Mouse (Mus musculus) MEL (cell line): ENCODE data around the gene Slc10a6. TPM values are rescaled to one million over a fixed set of nuclear protein-coding genes. Genes with fewer than 3 reads are reported as not detected.

ENCODE experiments used
- DNase-seq: peaks from one replicate; pipeline ENCODE4 v3.0.0; 2011; ENCODE audit warnings: low read depth, low spot score
- H3K27ac ChIP-seq: 2 replicates; pipeline ENCODE4 v1.5.1; 2012; ENCODE audit warnings: low read depth, mild to moderate bottlenecking, control low read depth, low read length, moderate library complexity; ENCODE audit not compliant: control insufficient read depth
- H3K27me3 ChIP-seq, 2 experiments: fragments of 150-350 bp in 1 of 2; sonication (generic) in 1 of 2; 2 replicates each; pipeline ENCODE4 v1.6.1; 2012; ENCODE audit warnings: low read length in 2 of 2, mild to moderate bottlenecking in 2 of 2, improper control_type of control experiment in 1 of 2, moderate library complexity in 1 of 2; ENCODE audit not compliant: insufficient read depth in 2 of 2, control insufficient read depth in 1 of 2
- H3K36me3 ChIP-seq, 2 experiments: 2 replicates each; pipeline ENCODE4 v1.6.1; 2012 to 2014; ENCODE audit warnings: low read length in 2 of 2, improper control_type of control experiment in 1 of 2, inconsistent platforms in 1 of 2, mild to moderate bottlenecking in 1 of 2; ENCODE audit not compliant: insufficient read depth in 2 of 2, control insufficient read depth in 1 of 2
- H3K4me1 ChIP-seq, 2 experiments: fragments of 150-350 bp in 1 of 2; sonication (generic) in 1 of 2; 2 replicates each; pipeline ENCODE4 v1.6.1; 2012; ENCODE audit warnings: low read length in 2 of 2, improper control_type of control experiment in 1 of 2, mild to moderate bottlenecking in 1 of 2; ENCODE audit not compliant: insufficient read depth in 2 of 2, control insufficient read depth in 1 of 2
- H3K4me3 ChIP-seq, 2 experiments: fragments of 150-350 bp in 1 of 2; sonication (generic) in 1 of 2; 2 replicates each; pipeline ENCODE4 v1.5.1; 2012; ENCODE audit warnings: low read depth in 2 of 2, low read length in 2 of 2, mild to moderate bottlenecking in 2 of 2, moderate library complexity in 2 of 2, control low read depth in 1 of 2, improper control_type of control experiment in 1 of 2; ENCODE audit not compliant: control insufficient read depth in 1 of 2, insufficient read depth in 1 of 2
- H3K79me2 ChIP-seq: 2 replicates; pipeline ENCODE4 v1.6.1; 2012; ENCODE audit warnings: mild to moderate bottlenecking, low read length, moderate library complexity; ENCODE audit not compliant: control insufficient read depth, poor library complexity, insufficient read depth
- H3K9ac ChIP-seq: 2 replicates; pipeline ENCODE4 v1.6.1; 2012; ENCODE audit warnings: low read depth, mild to moderate bottlenecking, control low read depth, low read length, moderate library complexity; ENCODE audit not compliant: control insufficient read depth, poor library complexity, severe bottlenecking
- H3K9me3 ChIP-seq: fragments of 150-350 bp; sonication (generic); replicated peaks from 2 replicates; pipeline ENCODE4 v1.6.1; 2012; ENCODE audit warnings: mild to moderate bottlenecking, low read length, improper control_type of control experiment, moderate library complexity; ENCODE audit not compliant: insufficient read depth
- BHLHE40 ChIP-seq: IDR thresholded peaks from 2 replicates; pipeline ENCODE4 v1.6.1; 2012; ENCODE audit warnings: low read depth, mild to moderate bottlenecking, inconsistent platforms, low read length, improper control_type of control experiment, borderline replicate concordance
- CHD1 ChIP-seq: IDR thresholded peaks from 2 replicates; pipeline ENCODE4 v1.6.1; 2012; ENCODE audit warnings: low read depth, mild to moderate bottlenecking, inconsistent platforms, low read length, improper control_type of control experiment
- CHD2 ChIP-seq: IDR thresholded peaks from 2 replicates; pipeline ENCODE4 v1.6.1; 2011; ENCODE audit warnings: low read length, improper control_type of control experiment
- CTCF ChIP-seq, 3 experiments: IDR thresholded peaks in 2 of 3; conservative IDR thresholded peaks in 1 of 3; 2 replicates each; pipeline ENCODE4 v1.5.1; 2011 to 2012; ENCODE audit warnings: low read length in 3 of 3, low read depth in 2 of 3, mild to moderate bottlenecking in 2 of 3, improper control_type of control experiment in 1 of 3, inconsistent platforms in 1 of 3, mixed read lengths in 1 of 3, moderate library complexity in 1 of 3; ENCODE audit not compliant: control insufficient read depth in 1 of 3, insufficient read depth in 1 of 3, poor library complexity in 1 of 3, severe bottlenecking in 1 of 3
- E2F4 ChIP-seq: IDR thresholded peaks from 2 replicates; pipeline ENCODE4 v1.6.1; 2011; ENCODE audit warnings: low read depth, low read length, improper control_type of control experiment, borderline replicate concordance
- ELF1 ChIP-seq: IDR thresholded peaks from 2 replicates; pipeline ENCODE4 v1.6.1; 2014; ENCODE audit warnings: low read depth, mild to moderate bottlenecking, inconsistent platforms, low read length, improper control_type of control experiment, moderate library complexity
- GATA1 ChIP-seq: IDR thresholded peaks from 2 replicates; pipeline ENCODE4 v1.6.1; 2011; ENCODE audit warnings: low read depth, low read length, improper control_type of control experiment
- HCFC1 ChIP-seq: IDR thresholded peaks from 2 replicates; pipeline ENCODE4 v1.6.1; 2012; ENCODE audit warnings: low read depth, mild to moderate bottlenecking, inconsistent platforms, low read length, improper control_type of control experiment, moderate library complexity
- JUND ChIP-seq: IDR thresholded peaks from 2 replicates; pipeline ENCODE4 v1.6.1; 2011; ENCODE audit warnings: low read depth, mild to moderate bottlenecking, improper control_type of control experiment, low read length
- MAZ ChIP-seq: IDR thresholded peaks from 2 replicates; pipeline ENCODE4 v1.6.1; 2012; ENCODE audit warnings: low read depth, mild to moderate bottlenecking, inconsistent platforms, low read length, improper control_type of control experiment
- MXI1 ChIP-seq: IDR thresholded peaks from 2 replicates; pipeline ENCODE4 v1.6.1; 2011; ENCODE audit warnings: mild to moderate bottlenecking, low read depth, low read length, improper control_type of control experiment
- NELFE ChIP-seq: IDR thresholded peaks from 2 replicates; pipeline ENCODE4 v1.6.1; 2011; ENCODE audit warnings: low read depth, low read length, improper control_type of control experiment
- POLR2A ChIP-seq, 2 experiments: IDR thresholded peaks; 2 replicates each; pipeline ENCODE4 v1.6.1; 2011 to 2012; ENCODE audit warnings: low read length in 2 of 2, mild to moderate bottlenecking in 2 of 2, control low read depth in 1 of 2, improper control_type of control experiment in 1 of 2, low read depth in 1 of 2, moderate library complexity in 1 of 2; ENCODE audit not compliant: control insufficient read depth in 1 of 2, insufficient read depth in 1 of 2, poor library complexity in 1 of 2
- RAD21 ChIP-seq: IDR thresholded peaks from 2 replicates; pipeline ENCODE4 v1.6.1; 2011; ENCODE audit warnings: mild to moderate bottlenecking, low read depth, low read length, improper control_type of control experiment
- RCOR1 ChIP-seq: IDR thresholded peaks from 2 replicates; pipeline ENCODE4 v1.6.1; 2012; ENCODE audit warnings: low read depth, mild to moderate bottlenecking, inconsistent platforms, low read length, improper control_type of control experiment
- SIN3A ChIP-seq: IDR thresholded peaks from 2 replicates; pipeline ENCODE4 v1.6.1; 2012; ENCODE audit warnings: low read length, improper control_type of control experiment, inconsistent platforms
- SMC3 ChIP-seq: IDR thresholded peaks from 2 replicates; pipeline ENCODE4 v1.6.1; 2011; ENCODE audit warnings: low read depth, low read length, improper control_type of control experiment
- TAL1 ChIP-seq: IDR thresholded peaks from 2 replicates; pipeline ENCODE4 v1.6.1; 2012; ENCODE audit warnings: mild to moderate bottlenecking, inconsistent platforms, low read length, moderate library complexity, mixed read lengths
- UBTF ChIP-seq: IDR thresholded peaks from 2 replicates; pipeline ENCODE4 v1.6.1; 2012; ENCODE audit warnings: low read depth, mild to moderate bottlenecking, inconsistent platforms, low read length, improper control_type of control experiment, moderate library complexity, borderline replicate concordance; ENCODE audit not compliant: insufficient read depth
- USF2 ChIP-seq, 2 experiments: IDR thresholded peaks; 2 replicates each; pipeline ENCODE4 v1.6.1; 2011 to 2012; ENCODE audit warnings: improper control_type of control experiment in 2 of 2, low read length in 2 of 2, borderline replicate concordance in 1 of 2, inconsistent platforms in 1 of 2, low read depth in 1 of 2, mild to moderate bottlenecking in 1 of 2; ENCODE audit not compliant: insufficient read depth in 1 of 2
- ZKSCAN1 ChIP-seq: IDR thresholded peaks from 2 replicates; pipeline ENCODE4 v1.6.1; 2012; ENCODE audit warnings: low read depth, mild to moderate bottlenecking, inconsistent platforms, low read length, improper control_type of control experiment, moderate library complexity
- ZMIZ1 ChIP-seq: IDR thresholded peaks from 2 replicates; pipeline ENCODE4 v1.6.1; 2012; ENCODE audit warnings: low read depth, mild to moderate bottlenecking, inconsistent platforms, low read length, improper control_type of control experiment, moderate library complexity
- ZNF384 ChIP-seq: IDR thresholded peaks from 2 replicates; pipeline ENCODE4 v1.6.1; 2012; ENCODE audit warnings: low read depth, mild to moderate bottlenecking, inconsistent platforms, low read length, improper control_type of control experiment
- polyA plus RNA-seq, 2 experiments: library from polyadenylated mRNA; stranded (reverse) in 1 of 2; unstranded in 1 of 2; fragments of >175 nt in 1 of 2; fragments of >200 nt in 1 of 2; gene quantifications; 2 replicates each; pipeline versions ENCODE4 v1.2.1 to v1.2.4; 2012; ENCODE audit warnings: low replicate concordance in 2 of 2, low read depth in 1 of 2; ENCODE audit not compliant: insufficient read length in 2 of 2, insufficient read depth in 1 of 2, missing spikeins in 1 of 2
- total RNA-seq: library from RNA; depleted of rRNA; stranded (reverse); fragments of 300-350 nt; gene quantifications from 2 replicates; pipeline ENCODE4 v1.2.3, GENCODE M21; 2012

Slc10a6 gene
- total and polyA plus RNA-seq, 3 experiments = not detected

- H3K4me3 ChIP-seq = no peak overlapping the region
- no peaks in the 10 kb centered on the region for H3K4me1 ChIP-seq
- TF ChIP-seq SIN3A (no peak), CHD1 (no peak), RCOR1 (no peak), JUND (no peak), UBTF (no peak), USF2 (IDR thresholded peaks at IDR 0.05; ENCODE audit: borderline replicate concordance in 1 of 2, insufficient read depth in 1 of 2, low read depth in 1 of 2, low read length in 2 of 2) (no peak), NELFE (no peak), MAZ (no peak), GATA1 (no peak), ZNF384 (no peak)
- no peak overlapping the region for H3K9ac ChIP-seq
- no peak overlapping the region for H3K27ac ChIP-seq
- no peak for DNase-seq
- H3K9me3 ChIP-seq = no peaks in the 10 kb centered on the region
- H3K79me2 ChIP-seq = no peaks in the 10 kb centered on the region
- H3K27me3 ChIP-seq = no peaks in the 10 kb centered on the region
- H3K36me3 ChIP-seq = no peaks in the 10 kb centered on the region
These were observed 37.4 kb downstream of the Slc10a6 start for GRCm38 (mm10) chr5:103591846-103592245.

GRCm38 (mm10) chr5:103587219-103587618, 42.0 kb downstream of the Slc10a6 start:
- peak; percentile 33 for DNase-seq
- no peaks in the 10 kb centered on the region for H3K36me3 ChIP-seq
- H3K9me3 ChIP-seq = no peaks in the 10 kb centered on the region
- H3K27ac ChIP-seq = no peak overlapping the region
- no peaks in the 10 kb centered on the region for H3K79me2 ChIP-seq
- no peaks in the 10 kb centered on the region for H3K4me1 ChIP-seq
- no peak overlapping the region for H3K4me3 ChIP-seq
- H3K27me3 ChIP-seq = no peaks in the 10 kb centered on the region
- TF ChIP-seq RAD21 = peak; percentile 33
- no peak for TF ChIP-seq RCOR1
- no peak for TF ChIP-seq SIN3A
- TF ChIP-seq E2F4 = no peak
- peak; percentile 56 to 72 (median 59) for TF ChIP-seq CTCF (IDR thresholded peaks at IDR 0.05 in 2 of 3, conservative IDR thresholded peaks at IDR 0.05 in 1 of 3; ENCODE audit: control insufficient read depth in 1 of 3, insufficient read depth in 1 of 3, low read depth in 2 of 3, low read length in 3 of 3, poor library complexity in 1 of 3, severe bottlenecking in 1 of 3)
- TF ChIP-seq SMC3 = peak; percentile 65
- no peak overlapping the region for H3K9ac ChIP-seq

GRCm38 (mm10) chr5:103579680-103580420, 49.4 kb downstream of the Slc10a6 start:
- peak; percentile 36 for DNase-seq

More at GRCm38 (mm10) chr5:103579680-103580420, 49.4 kb downstream of the Slc10a6 start:
- no peaks in the 10 kb centered on the region for H3K79me2 ChIP-seq
- H3K4me3 ChIP-seq = no peak overlapping the region
- no peak overlapping the region for H3K9ac ChIP-seq
- no peaks in the 10 kb centered on the region; a peak in 1 of 4 replicates for H3K36me3 ChIP-seq
- H3K9me3 ChIP-seq = no peaks in the 10 kb centered on the region
- no peaks in the 10 kb centered on the region for H3K27me3 ChIP-seq
- H3K4me1 ChIP-seq = no peaks in the 10 kb centered on the region
- TF ChIP-seq CHD2 (no peak), HCFC1 (no peak), ZKSCAN1 (no peak), RCOR1 (no peak), GATA1 (no peak), CHD1 (no peak), BHLHE40 (no peak), MXI1 (no peak), E2F4 (no peak), RAD21 (no peak), SMC3 (no peak), TAL1 (no peak), ELF1 (no peak), ZMIZ1 (no peak), CTCF (IDR thresholded peaks at IDR 0.05 in 2 of 3, conservative IDR thresholded peaks at IDR 0.05 in 1 of 3; ENCODE audit: control insufficient read depth in 1 of 3, insufficient read depth in 1 of 3, low read depth in 2 of 3, low read length in 3 of 3, poor library complexity in 1 of 3, severe bottlenecking in 1 of 3) (no peak; a peak in 1 of 6 replicates), JUND (no peak), MAZ (no peak), POLR2A (IDR thresholded peaks at IDR 0.05; ENCODE audit: control insufficient read depth in 1 of 2, insufficient read depth in 1 of 2, low read depth in 1 of 2, low read length in 2 of 2, poor library complexity in 1 of 2) (no peak)
- no peak overlapping the region for H3K27ac ChIP-seq
